Mouse (Mus musculus): ENCODE data around the gene Dapl1.

Dapl1 gene

DNA sequence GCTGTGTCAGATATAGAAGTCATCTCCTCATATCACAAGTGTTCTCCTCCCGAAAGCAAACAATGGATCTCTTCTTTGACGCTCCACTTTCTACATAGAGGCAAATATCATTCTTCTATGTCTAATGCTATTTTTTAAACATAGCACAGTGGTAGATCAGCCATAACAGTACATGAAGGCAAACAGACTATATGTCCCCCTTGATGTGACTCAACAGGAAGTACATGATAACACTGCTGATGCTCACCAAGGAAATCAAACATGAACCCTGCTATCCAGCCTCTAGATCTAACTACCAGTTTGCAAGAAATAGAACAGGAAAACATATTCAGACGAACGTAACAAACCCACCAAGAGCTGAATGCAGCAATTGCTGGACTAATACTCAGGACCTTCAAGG, 10.1 kb upstream of the Dapl1 start:
- no peak for DNase-seq

DNA sequence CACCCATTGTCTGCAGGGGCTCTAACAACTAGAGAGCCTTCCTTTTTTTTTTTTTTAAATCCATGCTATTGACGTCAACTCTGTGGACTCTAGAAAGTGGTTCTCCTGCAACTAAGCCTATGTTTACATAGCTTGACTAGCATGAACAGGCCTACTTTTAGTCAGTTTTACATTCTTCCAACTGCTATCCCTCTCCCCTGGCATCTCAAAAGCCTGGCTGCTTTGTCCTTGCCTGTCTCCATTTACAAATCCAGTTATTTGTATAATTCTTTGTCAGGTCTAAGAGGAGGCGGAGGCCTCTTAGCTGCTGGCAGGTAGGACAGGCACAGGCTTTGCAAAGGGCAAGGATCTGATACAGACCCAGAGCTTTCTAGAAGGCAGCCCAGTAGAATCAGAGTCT, 627 bp downstream of the Dapl1 start:
- DNase-seq, result no peak

DNA sequence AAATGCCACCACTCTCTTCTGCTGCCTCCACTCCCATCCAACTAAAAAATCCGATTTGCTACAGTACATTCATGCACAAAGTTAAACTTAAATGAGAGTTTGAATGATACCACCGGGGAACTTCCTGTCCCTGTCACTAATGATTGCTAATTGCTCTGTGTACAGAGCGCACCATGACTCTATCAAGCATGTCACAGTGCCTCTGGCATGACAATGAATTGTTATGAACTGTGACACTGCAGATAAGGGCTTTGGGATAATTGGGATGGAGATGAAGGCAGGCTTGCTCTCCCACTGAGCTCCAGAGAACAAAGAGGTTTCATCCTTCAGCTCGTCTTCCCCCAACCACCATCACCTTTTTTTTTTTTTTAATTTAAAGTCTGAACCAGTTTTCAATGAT, 1.2 kb downstream of the Dapl1 start:
- DNase-seq, result no peak

DNA sequence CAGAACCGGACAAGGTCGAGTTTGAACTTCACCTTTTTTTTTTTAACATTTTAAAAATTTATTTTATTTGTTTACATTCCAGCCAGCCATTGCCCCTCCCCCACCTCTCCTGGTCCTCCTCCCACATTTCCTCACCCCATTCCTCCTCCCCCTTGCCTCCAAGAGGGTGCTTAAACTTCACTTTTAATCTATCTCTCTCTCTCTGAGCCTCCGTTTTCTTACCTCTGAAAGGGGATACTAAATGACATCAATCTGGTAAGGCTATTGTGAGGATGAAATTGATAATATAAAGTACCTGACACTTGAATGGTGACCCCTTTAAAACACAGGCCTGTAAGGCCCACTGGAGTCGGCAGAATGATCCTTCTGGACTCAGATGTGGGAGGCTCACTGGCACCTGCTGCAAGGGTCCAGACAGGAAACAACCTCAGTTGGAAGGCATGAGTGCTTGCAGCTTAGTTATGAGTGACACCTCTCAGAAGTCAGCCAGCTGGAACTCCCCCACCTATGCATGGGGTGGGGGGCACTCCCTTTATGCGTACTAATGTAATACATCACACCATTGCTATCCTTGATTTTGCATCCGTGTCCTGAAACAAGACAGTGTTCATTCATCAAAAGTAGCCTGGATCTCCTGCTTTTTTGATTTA, 1.9 kb downstream of the Dapl1 start:
- DNase-seq, result no peak

DNA sequence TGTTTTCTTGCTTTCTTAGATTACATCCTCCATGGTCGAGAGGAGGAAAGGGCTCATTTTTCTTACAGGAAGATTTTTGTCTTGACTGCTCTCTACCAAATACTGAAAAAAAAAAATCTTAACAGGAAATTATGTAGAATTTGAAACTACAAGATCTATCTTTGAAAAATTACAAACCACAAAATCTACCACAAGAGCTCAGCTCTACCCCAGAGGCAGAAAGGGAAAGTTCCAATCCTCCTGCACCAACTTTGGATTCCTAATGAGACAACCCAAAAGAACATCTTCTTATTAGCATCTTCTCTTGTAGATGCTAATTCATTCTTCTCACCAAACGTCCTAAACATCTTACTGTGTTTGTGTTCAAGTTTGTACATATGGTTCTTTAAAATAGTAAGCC, 3.8 kb downstream of the Dapl1 start:
- no peak for DNase-seq

DNA sequence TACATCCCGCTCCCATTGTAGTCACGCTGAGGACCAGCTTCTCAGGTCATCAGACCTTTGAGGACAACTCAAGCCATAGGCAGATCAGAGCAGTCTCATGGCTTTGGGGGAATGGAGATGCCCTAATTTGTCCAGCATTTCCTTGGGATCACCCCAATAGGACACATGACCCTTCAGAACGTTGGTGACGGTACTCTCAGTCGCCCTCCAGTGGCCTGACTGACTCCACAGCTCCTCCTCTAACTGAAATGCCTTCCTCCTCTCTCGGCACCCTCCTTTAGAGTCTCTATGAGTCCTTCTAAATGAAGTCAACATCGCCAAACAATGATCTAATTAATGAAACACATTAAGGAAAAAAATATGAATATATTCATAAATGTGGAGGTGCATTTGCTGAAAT, 5.9 kb downstream of the Dapl1 start:
- no peak for DNase-seq

DNA sequence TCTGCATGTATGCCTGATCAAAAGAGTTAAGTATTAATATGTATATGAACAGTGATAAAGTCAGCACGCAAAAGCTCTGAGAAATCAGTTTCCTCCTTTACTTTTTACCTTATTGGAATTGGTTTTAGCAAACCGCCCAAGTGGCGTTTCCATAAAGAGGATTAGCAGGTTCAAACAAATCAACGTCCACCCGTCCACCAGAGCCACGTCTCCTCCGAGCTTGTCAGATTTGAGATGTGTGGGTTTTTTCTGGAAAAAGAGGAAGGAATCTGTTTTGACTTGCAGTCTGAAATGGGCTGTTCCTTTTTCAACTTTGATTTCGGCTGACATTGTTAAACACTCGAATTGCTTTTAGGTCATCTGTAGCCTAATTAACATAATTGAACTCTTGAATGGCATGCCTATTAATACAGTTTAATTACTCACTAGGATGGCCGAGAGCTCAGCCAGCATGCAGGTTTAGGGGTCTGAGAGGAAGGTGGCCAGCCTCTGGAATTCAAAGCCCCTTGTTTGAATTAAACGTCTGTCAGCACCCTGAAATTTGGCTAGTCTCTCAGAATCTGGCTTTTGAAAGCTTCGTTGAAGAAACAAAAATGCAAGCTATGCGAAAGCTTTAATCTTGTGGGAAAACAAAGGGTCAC, 9.1 kb downstream of the Dapl1 start:
- DNase-seq, result no peak

DNA sequence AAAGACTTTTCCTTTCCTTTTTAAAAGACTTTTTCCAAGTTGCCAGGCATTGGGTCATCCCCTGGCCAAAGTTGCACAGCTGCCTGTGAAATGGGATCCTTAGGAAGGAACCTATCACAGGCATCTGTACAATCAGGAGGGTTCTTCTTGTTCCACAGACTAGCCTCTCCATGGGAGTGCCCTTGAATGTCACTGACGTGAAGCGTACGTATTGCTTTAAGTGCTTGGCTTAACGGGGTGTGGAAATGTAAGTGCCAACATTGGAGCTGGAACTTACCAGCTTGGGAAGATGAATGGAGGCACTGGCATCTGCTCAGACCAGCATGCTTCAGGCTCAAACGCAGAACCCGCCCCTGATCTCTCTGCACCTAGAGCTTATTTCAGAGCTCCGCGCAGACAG, 14.7 kb downstream of the Dapl1 start:
- DNase-seq, result no peak

DNA sequence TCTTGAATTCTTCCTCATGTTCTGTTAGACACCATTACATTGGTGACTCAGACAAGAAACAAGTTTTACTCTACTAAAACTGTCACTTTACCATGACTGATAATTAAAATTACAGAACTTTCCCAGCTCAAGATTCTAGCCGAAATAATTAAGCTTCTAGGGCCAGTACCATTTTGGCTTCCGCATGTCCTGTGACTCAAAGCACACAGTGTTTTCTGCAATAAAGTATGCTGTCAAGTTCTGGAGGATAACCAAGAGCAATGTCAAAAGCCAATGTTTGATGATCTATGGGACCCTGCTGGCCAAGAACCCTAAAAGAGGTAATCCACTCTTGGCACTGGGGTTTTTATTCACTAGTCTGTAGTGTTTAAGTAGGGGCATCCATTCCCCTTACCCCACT, 15.3 kb downstream of the Dapl1 start:
- no peak for DNase-seq

DNA sequence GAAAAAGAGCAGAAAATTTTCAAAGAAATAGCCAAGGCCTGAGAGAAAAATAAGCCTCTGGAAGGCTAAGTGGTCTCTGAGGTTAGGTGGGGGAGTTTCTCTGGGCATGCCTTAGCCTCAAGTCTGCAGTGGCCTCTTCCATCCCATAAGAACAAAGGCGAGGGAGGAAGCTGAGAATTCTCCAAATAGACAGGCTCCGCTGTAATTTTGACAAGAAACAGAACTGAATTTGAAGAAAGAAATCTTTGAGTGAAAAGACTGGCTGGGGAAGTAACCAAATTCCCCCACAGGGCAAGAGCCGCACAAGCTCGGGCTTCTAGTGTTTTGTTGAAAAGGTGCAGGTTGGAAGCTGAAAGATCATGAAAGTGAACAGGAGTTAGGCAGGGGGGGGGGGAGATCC, 24.6 kb downstream of the Dapl1 start:
- DNase-seq, result no peak

DNA sequence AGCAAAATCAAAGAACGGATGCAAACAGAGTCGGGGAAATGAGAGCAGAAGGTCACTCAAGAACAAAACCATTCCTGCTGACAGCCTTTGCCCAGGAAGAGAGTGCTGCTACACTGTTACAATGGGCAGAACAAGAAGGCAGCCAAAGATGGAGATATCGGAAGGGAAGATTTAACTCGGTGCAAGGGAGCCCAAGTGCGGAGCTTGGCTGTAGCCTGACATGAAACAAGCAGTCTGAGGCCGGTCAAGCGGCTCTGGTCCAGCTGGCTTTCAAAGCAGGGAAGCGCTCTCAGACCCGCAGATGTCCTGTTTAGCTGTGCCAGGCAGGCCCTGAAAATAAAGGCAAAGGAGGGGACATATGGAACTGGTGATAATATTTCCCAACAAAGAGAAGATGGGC, 26.0 kb downstream of the Dapl1 start:
- peak; percentile 81 to 90 for DNase-seq

DNA sequence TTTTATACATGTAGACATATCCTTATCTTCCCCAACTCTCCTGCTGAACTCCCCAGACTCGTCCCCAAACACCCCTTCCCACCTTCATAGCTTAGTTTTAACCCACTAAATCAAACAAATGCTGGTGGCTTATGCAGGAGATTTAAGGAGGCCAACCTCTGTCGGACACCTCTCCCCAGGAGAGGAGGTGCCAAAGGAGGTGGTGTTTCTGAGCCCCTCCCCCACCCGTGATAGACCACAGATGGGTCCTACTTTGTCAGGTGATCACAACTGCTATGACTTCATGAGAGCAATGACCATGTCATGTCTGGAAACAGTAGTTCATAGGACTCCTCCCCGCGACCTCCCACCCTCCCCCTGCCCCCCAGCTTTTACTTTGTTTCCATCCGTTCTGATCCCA, 26.4 kb downstream of the Dapl1 start:
- DNase-seq, result peak in 1 of 2 experiments; percentile 33

DNA sequence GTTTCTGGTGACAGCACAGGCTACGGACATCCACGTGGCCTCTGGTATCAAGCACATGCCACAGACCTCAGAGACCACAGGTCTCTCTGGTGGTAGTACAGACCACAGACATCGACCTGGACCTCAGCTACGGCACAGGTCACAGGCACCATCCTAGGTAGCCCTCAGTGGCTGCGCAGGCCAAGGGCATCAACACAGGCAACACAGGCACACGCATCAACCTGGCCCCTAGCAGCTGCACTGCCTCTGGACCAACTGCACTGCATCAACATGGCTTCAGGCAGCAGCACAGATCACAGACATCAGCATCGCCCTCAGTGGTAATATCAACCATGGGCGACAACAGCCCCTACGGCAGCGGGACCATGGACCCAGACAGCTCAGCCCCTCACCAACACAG, 36.2 kb downstream of the Dapl1 start:
- DNase-seq, result no peak

DNA sequence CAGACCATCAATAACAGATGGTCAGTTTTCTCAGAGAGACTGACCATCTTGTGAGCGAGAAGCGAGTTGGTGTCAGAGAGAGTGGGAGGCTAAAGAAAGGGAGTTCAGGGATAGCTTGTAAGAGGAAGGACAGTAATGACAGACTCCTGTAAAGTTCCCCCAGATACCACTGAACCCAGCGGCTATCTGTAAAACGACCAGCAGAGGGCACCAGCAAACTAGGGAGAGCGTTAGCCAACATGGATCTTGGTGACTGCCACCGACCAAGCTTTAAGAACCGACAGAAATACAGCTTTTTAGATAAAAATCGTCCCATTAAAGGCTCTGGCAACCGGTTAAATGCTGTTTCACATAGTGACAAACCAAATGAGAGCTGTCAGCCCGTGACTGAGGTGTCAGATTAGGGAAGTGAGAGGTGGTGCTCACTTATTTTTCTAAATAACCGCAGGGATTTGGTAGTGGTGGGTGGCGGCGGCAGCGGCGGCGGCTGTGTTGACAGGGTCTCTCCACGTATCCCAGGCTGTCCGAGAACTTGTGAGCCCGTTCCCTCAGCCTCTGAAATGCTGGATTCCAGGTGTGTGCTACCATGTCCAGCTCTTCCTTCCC, 37.7 kb downstream of the Dapl1 start:
- DNase-seq, result peak; percentile 85 to 86

DNA sequence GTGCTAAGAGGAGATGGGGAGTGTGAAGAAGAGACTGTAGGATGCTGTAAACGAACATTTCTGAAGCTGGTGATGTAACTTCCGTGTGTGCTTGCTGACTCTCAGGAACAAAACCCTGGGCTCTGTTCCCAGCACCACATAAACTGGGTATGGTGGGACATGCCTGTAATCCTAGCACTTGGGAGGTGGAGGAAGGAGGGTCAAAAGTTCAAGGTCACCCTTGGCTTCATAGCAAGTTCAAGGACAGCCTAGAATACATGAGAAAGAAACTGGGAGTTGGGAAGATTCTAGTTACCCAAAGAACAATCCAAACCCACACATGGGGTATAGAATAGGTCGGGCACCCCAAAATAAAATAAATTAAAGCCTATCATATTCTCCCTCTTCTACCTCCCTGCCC, 39.1 kb downstream of the Dapl1 start:
- no peak for DNase-seq

DNA sequence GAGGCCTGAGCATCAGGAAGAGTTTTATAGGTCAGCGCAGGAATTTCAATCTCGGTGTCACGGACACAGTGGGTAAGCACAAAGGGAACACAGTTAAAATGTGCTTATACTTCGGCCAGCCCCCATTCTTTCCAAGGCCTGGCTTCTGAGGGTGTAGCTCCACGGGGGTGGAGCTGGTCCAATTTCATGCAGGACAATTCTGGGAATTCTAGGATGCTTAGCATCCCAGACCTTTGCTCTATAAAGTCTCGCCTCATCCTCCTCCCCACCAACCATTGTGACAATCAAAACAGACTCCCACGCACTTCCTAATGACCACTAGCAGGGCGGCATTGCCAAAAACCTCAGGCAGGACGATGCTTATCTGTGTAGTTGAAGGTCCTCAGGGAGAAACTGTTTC, 42.4 kb downstream of the Dapl1 start:
- no peak for DNase-seq

DNA sequence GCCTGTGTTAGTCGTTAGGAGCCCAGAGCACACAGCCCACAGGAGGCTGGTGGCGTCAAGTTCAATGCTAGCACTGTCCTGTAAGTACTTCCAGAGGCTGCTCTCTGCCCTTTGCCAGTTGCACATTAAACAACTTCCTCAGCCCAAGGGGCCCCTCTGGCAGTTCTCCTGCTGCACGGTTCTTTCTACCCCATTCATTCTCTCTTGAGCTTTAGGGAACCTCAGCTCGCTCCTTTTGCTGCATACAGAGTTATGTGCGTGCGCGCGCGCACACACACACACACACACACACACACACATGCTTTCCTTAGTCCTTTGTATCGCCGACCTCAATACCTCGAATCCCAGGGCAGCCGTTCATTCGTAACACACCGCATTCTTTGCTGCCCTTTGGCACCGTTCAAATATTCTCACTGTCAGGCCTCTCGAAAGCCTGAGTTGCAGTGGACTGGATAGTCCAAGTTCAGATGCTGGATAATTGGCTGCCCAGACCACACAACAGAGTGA, 45.2 kb downstream of the Dapl1 start:
- DNase-seq, result no peak

DNA sequence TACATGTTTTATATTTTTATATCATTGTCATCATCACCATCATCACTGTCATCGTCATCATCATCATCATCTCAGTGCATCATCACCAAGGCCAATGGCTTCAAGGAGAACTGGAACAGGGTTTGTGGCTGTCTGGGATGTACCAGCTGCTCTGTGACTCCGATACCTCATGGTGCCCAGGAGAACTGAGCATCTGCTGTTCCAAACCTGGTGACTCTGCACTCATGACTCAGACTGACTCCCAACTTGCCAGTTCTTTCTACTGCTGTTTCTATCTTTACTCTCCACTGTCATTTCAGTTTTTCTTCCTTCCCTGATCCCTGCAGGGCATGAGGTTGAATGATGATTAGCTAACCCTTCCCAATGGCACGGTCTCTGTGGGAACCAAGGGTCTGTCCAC, 46.4 kb downstream of the Dapl1 start:
- DNase-seq, result no peak

DNA sequence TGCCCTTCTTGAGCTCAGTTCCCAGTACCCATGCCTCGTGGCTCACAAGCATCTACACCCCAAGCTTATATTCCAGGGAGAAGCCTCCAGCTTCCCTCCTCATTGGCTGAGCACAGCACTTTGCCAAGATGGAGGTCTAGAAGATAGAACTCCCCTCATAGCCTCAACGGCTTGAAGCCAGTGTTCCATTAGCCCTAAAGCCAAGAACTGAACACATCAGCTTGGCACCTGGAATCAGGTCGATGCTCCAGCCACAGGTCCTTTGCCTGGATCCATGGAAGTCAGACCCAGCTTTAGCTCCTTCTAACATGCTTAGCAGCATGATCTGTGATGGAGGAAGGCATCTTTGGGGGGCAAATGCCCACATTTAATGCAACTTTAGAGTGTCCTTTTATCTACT, 48.5 kb downstream of the Dapl1 start:
- no peak for DNase-seq

DNA sequence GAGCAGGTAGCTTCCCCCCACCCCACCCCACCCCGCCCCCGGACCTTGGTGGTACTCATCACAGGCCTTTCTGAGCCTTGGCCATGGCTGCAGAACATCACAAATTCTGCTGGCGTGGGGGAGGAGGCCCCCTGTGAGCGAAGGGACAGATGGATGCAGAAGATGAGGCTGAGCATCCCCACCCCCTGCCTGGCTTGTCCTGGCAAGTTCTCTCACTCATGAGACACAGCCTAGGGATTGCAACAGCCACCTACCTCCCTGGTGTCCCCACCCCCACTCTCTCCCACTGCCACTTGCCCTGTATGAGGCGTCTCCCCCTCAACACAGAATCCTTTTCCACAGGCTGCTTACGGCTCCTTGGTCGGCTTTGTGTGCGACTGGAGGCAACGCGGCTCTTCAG, 49.1 kb downstream of the Dapl1 start:
- DNase-seq, result peak in 1 of 2 experiments; percentile 43

DNA sequence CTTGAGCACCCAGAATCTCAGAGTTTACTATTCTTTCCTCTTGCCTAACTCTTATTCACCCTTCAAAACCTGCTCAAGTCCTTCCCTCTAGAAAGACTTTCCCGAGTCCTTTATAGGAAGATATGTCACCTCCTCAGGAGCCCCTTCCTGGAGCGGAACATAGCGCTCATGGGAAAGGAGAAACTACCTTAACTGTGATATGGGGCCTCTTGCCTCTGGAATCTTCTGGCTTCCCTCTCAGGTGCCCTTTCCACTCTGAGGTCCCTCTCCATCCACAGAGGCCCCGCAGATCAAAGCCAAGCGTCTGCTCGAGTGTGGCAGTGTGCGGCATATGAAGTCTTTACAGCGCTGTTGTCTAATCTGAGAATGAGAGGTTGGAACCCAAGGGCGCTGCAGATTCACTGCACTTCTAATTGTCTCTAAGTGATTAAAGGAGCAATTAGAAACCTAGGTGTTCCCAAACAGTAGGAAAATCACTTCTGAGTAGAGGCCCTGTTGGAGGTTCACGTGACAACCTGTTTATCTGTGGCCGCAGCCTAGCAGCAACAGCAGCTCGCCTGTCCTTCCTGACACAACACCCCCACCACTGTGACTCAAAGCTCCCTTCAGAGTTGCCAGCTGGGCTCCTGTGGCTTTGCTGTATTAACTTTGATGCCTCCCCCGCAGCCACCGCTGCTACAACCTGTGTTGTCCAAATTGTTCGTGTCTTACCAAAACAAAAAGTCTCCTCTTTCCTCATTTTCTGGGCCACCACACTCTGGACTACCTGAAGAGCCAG, 49.7 kb downstream of the Dapl1 start:
- DNase-seq, result no peak

DNA sequence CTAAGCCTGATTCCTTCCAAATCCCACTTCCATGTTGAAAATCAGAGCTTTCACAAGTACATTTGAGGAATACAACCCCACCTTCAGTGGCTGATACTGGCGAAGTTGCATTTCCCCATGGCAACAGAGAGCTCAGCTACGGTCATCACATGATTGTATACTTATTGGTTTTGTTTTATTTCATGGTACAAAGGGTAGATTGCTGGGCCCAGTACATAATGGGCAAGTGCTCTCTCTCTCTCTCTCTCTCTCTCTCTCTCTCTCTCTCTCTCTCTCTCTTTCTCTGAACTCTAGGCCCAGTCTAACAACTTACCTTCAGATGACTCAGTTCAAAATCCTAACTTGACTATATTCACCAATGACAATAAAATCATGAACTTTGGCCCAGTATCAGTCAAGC, 52.5 kb downstream of the Dapl1 start:
- no peak for DNase-seq

DNA sequence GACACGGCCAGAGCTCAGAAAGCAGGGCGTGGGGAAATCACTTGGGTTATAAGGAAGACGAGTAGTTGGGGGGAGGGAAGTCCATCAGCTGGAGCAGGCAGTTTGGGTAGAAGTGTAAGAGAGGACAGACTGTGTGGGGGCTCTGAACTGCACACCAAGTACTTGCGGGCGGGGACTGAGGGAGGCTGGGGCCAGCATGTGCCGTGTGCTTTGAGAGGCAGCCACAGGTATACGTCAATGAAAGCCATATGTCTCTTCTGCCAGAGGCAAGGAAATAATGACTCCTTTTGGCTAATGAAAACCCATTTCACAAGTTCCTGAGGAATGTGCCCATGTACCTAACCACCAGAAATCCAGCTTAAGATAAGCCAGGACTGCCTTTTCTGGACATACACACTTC, 53.6 kb downstream of the Dapl1 start:
- DNase-seq, result no peak

DNA sequence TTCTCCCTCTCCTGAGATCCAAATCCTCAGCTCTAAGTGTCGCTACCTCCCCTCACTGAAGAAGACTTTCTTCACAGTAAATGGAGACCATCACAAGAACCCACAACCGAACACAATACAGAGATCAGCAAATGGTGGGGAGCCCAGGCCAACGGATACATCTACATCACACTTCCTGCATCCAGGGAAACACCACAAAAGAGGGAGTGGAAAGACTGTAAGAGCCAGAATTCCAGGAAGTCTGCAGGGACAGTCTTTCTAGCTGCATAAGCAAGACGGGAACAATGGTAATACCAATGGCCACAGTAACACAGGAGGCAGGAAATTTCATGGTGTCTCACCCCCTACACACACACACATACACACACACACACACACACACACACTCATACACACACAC, 55.3 kb downstream of the Dapl1 start:
- DNase-seq, result no peak
